Mouse (Mus musculus): Measurements from ENCODE around the gene Tk1. TPM values are rescaled to one million over a fixed set of nuclear protein-coding genes. Genes with fewer than 3 reads are reported as not detected.

The Tk1 gene
- polyA plus RNA-seq, 2 experiments, result 135 to 136 TPM

- H3K27ac ChIP-seq, result peak overlapping the region; percentile 72
- no peaks in the 10 kb centered on the region for H3K27me3 ChIP-seq (ENCODE audit: control insufficient read depth, insufficient read depth, low read length)
- peaks cover 19 to 30% of the 10 kb centered on the region in 2 experiments for H3K4me1 ChIP-seq (replicated peaks; ENCODE audit: control insufficient read depth in 2 of 2, insufficient read depth in 2 of 2, low read length in 1 of 2)
- TF ChIP-seq CTCF (IDR thresholded peaks at IDR 0.05; ENCODE audit: low read depth) (no peak), EP300 (IDR thresholded peaks at IDR 0.05; ENCODE audit: low read depth) (no peak)
- H3K36me3 ChIP-seq (replicated peaks; ENCODE audit: control insufficient read depth, insufficient read depth, low read depth), result peaks cover 24% of the 10 kb centered on the region
- H3K4me3 ChIP-seq (ENCODE audit: insufficient read depth in 1 of 2, low read depth in 2 of 2, low read length in 2 of 2), result peak overlapping the region; percentile 70 to 94; a peak in 3 of 4 replicates
- no peaks in the 10 kb centered on the region for H3K9me3 ChIP-seq (ENCODE audit: control insufficient read depth, low read length)
- 71% methylated on average over 7 of the region's 7 CpGs for WGBS (ENCODE audit: insufficient replicate concordance)
- ATAC-seq (ENCODE audit: insufficient read depth) (no peak), DNase-seq (ENCODE audit: low read depth in 3 of 3, low spot score in 3 of 3) (no peak)
- peak overlapping the region; percentile 95 for H3K4me2 ChIP-seq (ENCODE audit: low read depth)
- H3K9ac ChIP-seq (replicated peaks), result peak overlapping the region; percentile 83
Measured at GRCm38 (mm10) chr11:117847593-117848215, 21.8 kb upstream of the Tk1 start.

- Histone ChIP-seq H3K36me3 (replicated peaks; ENCODE audit: control insufficient read depth, insufficient read depth, low read depth) (peaks cover 14% of the 10 kb centered on the region), H3K4me3 (ENCODE audit: insufficient read depth in 1 of 2, low read depth in 2 of 2, low read length in 2 of 2) (no peak overlapping the region), H3K9me3 (ENCODE audit: control insufficient read depth, low read length) (no peaks in the 10 kb centered on the region), H3K27me3 (ENCODE audit: control insufficient read depth, insufficient read depth, low read length) (no peaks in the 10 kb centered on the region), H3K9ac (replicated peaks) (no peak overlapping the region), H3K27ac (no peak overlapping the region), H3K4me2 (ENCODE audit: low read depth) (no peak overlapping the region), H3K4me1 (replicated peaks; ENCODE audit: control insufficient read depth in 2 of 2, insufficient read depth in 2 of 2, low read length in 1 of 2) (peaks cover 19 to 28% of the 10 kb centered on the region in 2 experiments)
- DNase-seq (ENCODE audit: low read depth in 3 of 3, low spot score in 3 of 3), result no peak
- 45% methylated on average over 5 of the region's 5 CpGs for WGBS (ENCODE audit: insufficient replicate concordance)
- ATAC-seq (ENCODE audit: insufficient read depth), result no peak
- TF ChIP-seq EP300 (IDR thresholded peaks at IDR 0.05; ENCODE audit: low read depth) (no peak), CTCF (IDR thresholded peaks at IDR 0.05; ENCODE audit: low read depth) (peak; percentile 62)
Measured at GRCm38 (mm10) chr11:117846640-117847039, 20.7 kb upstream of the Tk1 start.

GRCm38 (mm10) chr11:117845651-117846050 lies 19.8 kb upstream of the Tk1 start:
- peaks cover 5% of the 10 kb centered on the region for H3K36me3 ChIP-seq (replicated peaks; ENCODE audit: control insufficient read depth, insufficient read depth, low read depth)
- no peaks in the 10 kb centered on the region for H3K9me3 ChIP-seq (ENCODE audit: control insufficient read depth, low read length)
- ATAC-seq (ENCODE audit: insufficient read depth) (no peak), DNase-seq (ENCODE audit: low read depth in 3 of 3, low spot score in 3 of 3) (no peak)
- H3K9ac ChIP-seq (replicated peaks), result no peak overlapping the region
- no peak overlapping the region for H3K27ac ChIP-seq
- no peaks in the 10 kb centered on the region for H3K27me3 ChIP-seq (ENCODE audit: control insufficient read depth, insufficient read depth, low read length)
- H3K4me2 ChIP-seq (ENCODE audit: low read depth), result no peak overlapping the region
- no peak overlapping the region for H3K4me3 ChIP-seq (ENCODE audit: insufficient read depth in 1 of 2, low read depth in 2 of 2, low read length in 2 of 2)
- TF ChIP-seq EP300 (IDR thresholded peaks at IDR 0.05; ENCODE audit: low read depth) (no peak), CTCF (IDR thresholded peaks at IDR 0.05; ENCODE audit: low read depth) (no peak)
- WGBS (ENCODE audit: insufficient replicate concordance), result 62% methylated on average over 2 of the region's 2 CpGs
- H3K4me1 ChIP-seq (replicated peaks; ENCODE audit: control insufficient read depth in 2 of 2, insufficient read depth in 2 of 2, low read length in 1 of 2), result peaks cover 17 to 26% of the 10 kb centered on the region in 2 experiments

GRCm38 (mm10) chr11:117844997-117845396 lies 19.1 kb upstream of the Tk1 start:
- Histone ChIP-seq H3K4me2 (ENCODE audit: low read depth) (no peak overlapping the region), H3K4me3 (ENCODE audit: insufficient read depth in 1 of 2, low read depth in 2 of 2, low read length in 2 of 2) (no peak overlapping the region), H3K9ac (replicated peaks) (no peak overlapping the region), H3K4me1 (replicated peaks; ENCODE audit: control insufficient read depth in 2 of 2, insufficient read depth in 2 of 2, low read length in 1 of 2) (peaks cover 19 to 28% of the 10 kb centered on the region in 2 experiments), H3K27me3 (ENCODE audit: control insufficient read depth, insufficient read depth, low read length) (no peaks in the 10 kb centered on the region), H3K36me3 (replicated peaks; ENCODE audit: control insufficient read depth, insufficient read depth, low read depth) (no peaks in the 10 kb centered on the region), H3K27ac (no peak overlapping the region), H3K9me3 (ENCODE audit: control insufficient read depth, low read length) (no peaks in the 10 kb centered on the region)
- no peak for ATAC-seq (ENCODE audit: insufficient read depth)
- TF ChIP-seq CTCF (IDR thresholded peaks at IDR 0.05; ENCODE audit: low read depth), result no peak
- no peak for TF ChIP-seq EP300 (IDR thresholded peaks at IDR 0.05; ENCODE audit: low read depth)
- DNase-seq (ENCODE audit: low read depth in 3 of 3, low spot score in 3 of 3), result no peak
- WGBS (ENCODE audit: insufficient replicate concordance), result 71% methylated on average over 2 of the region's 2 CpGs

- Histone ChIP-seq H3K36me3 (replicated peaks; ENCODE audit: control insufficient read depth, insufficient read depth, low read depth) (no peaks in the 10 kb centered on the region), H3K27ac (no peak overlapping the region), H3K27me3 (ENCODE audit: control insufficient read depth, insufficient read depth, low read length) (no peaks in the 10 kb centered on the region), H3K9me3 (ENCODE audit: control insufficient read depth, low read length) (no peaks in the 10 kb centered on the region), H3K9ac (replicated peaks) (no peak overlapping the region), H3K4me1 (replicated peaks; ENCODE audit: control insufficient read depth in 2 of 2, insufficient read depth in 2 of 2, low read length in 1 of 2) (peaks cover 31 to 43% of the 10 kb centered on the region in 2 experiments), H3K4me3 (ENCODE audit: insufficient read depth in 1 of 2, low read depth in 2 of 2, low read length in 2 of 2) (no peak overlapping the region), H3K4me2 (ENCODE audit: low read depth) (no peak overlapping the region)
- TF ChIP-seq CTCF (IDR thresholded peaks at IDR 0.05; ENCODE audit: low read depth) (no peak), EP300 (IDR thresholded peaks at IDR 0.05; ENCODE audit: low read depth) (no peak)
- WGBS (ENCODE audit: insufficient replicate concordance), result 65% methylated on average over 2 of the region's 2 CpGs
- ATAC-seq (ENCODE audit: insufficient read depth) (no peak), DNase-seq (ENCODE audit: low read depth in 3 of 3, low spot score in 3 of 3) (no peak)
Measured at GRCm38 (mm10) chr11:117843434-117843833, 17.5 kb upstream of the Tk1 start.
